Mouse (Mus musculus): Measurements from ENCODE around the gene Phf21a.
"Not testable (repeated sequence)": the region's sequence is repeated elsewhere in the genome, so short reads cannot be mapped to it uniquely, and the experiment has no call there.

Gene Phf21a

DNA sequence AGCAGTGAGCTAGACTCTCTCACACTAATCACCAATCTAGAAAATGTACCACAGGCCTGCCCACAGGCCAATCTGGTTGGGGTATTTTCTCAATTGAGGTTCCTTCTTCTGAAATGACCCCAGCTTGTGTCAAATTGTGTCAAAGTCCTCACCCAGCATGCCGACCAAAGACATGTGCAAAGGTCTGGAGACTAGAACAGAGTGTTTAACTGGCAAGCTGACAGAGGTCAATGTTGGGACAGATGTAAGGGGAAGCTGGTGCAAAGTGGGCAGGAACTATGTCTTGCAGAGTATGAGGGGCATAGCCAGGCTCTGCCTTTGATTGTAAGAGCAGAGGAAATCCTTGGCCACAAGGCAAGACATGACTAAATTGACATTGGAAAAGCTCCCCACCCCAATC, 7.2 kb upstream of the Phf21a start:
- DNase-seq (ENCODE audit: low read depth) = no peak

DNA sequence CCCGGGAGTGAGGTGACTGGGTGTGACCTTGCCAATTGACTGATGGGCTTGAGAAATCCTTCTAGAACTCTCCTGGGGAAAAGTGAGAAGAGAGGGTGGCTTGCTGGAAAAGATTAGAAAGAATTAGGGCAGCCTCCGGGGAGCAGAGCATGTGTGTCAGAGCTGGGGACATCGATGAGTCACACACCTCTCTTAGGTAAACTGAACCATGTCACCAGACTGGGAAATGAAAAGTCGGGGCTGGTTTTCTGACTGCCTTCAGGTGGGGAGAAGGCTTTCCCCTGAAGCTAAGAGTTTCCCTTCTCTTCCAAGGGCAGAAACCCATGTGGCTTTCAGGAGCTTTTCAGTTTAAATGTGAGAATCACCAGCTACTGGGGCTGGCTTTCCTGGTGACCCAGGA, 5.9 kb upstream of the Phf21a start:
- DNase-seq (ENCODE audit: low read depth) = no peak

DNA sequence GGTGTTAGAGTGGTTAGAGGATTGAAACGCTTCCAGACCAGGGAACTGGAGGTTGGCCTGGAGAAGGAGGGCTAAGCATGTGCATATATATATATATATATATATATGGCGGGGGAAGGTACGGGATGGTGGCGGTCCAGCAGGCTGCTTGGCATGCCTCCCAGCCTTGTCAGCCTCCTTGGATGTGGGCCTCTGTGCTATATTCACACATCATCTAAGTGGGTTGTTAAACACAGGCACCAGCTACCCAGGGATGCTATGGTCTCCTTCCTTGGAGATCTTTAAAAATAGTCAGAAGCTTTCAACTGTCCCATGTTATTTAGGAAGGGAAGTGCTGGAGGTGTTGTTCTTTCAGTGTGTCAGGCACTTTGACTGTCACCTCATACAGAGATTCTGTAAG, 3.1 kb upstream of the Phf21a start:
- DNase-seq (ENCODE audit: low read depth) = no peak

DNA sequence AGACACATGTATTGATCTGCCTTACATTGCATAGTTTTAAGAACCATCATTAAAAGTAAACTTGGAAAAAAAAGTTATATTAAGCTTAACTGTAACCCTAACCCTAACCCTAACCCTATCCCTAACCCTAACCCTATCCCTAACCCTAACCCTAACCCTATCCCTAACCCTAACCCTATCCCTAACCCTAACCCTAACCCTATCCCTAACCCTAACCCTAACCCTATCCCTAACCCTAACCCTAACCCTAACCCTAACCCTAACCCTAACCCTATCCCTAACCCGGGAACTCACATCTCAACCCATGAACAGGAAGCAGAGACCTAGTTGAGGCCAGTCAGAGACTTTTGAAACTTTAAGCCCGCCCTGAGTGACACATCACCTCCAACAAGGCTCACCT, 586 bp downstream of the Phf21a start:
- not testable (repeated sequence) for DNase-seq (ENCODE audit: low read depth)

DNA sequence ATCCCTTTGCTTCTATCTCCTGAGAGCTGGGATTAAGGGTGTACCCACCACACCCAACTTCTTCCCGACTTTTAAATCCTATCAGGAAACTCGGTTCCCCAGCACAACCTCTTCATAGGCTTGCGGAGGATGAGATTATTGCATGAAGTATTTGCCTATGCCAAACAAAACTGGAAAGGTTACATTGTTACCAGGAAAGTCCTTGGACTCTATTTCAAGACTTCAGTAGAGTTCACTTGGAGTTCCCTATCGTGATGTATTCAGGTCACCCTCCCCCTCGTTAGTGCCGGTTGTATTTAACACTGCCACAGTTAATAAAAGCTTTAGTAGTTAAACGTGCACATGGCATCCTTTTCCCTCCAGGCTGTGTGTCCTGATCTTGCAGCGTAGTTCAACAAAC, 1.2 kb downstream of the Phf21a start:
- no peak for DNase-seq (ENCODE audit: low read depth)

DNA sequence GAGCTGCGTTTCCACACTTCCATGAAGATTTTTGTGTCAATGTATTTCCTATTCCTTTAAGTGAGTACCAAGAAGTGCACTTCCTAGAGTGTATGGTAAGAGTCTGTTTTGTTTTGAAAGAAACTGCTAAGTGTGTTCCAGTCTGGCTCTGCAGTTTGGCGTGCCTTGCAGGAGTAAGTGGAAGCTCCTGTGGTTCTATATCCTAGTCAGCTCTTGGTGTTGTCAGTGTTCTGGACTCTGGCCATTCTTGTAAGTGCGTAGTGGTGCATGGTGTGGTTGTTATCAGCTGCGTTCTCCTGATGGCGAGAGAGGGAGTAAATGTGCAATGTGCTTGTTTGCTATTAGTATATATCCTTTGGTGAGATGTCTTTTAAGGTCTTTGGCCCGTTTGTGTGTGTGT, 7.9 kb downstream of the Phf21a start:
- DNase-seq (ENCODE audit: low read depth) = no peak

DNA sequence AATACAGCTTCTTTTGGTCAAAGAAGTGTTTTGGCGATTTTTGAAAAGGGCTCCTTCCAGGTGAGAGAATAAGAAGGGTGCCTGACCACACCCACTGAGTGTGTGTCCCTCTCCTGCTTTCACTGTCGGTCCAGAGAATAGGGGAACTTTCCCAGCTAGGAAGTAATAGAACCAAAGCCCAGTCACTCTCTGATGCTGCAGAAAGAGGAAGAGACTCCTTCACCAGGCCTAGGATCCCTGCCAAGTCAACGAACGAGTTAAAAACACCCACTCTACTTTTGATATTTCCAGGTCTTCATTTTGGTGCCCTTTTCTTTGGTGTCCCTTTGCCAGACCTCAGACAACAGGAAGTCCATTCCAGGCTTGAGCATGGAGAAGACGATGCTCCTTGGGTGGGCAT, 31.6 kb downstream of the Phf21a start:
- no peak for DNase-seq (ENCODE audit: low read depth)

DNA sequence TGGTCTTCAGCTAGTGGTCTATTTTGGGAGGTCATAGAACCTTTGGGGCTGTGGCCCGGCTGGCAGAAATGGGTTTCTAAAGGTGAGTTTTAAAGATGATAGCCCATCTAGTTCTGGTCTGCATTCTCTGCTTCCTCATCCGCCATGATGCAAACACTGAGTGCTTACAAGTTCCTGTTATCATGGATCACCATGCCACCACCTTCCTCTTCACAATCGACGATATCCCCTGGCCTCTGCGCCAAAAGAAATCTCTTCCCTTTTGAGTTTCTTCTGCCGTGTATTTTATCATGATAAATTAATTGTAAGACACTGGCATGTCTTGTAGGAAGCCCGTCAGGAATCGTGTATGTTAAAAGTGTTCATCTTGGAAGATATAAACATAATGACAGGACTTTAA, 32.4 kb downstream of the Phf21a start:
- DNase-seq (ENCODE audit: low read depth) = no peak

DNA sequence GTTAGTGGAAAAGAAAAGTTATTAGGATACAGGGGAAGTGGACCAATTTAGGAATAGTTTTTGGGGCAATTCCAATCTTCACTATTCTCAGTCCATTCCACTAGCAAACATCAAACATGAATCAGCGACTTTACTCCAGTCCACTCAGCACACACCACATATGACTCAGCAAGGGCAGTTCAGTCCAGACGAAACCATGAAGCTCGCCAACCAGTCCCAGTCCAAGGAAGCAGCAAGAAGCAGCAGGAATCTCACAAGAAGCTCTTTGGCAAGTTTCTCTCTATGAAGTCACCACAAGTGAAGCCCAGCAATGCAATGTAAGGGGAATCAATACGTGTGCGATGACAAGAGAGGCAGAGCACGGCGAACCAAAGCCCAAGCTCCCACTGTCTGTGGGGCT, 37.2 kb downstream of the Phf21a start:
- DNase-seq (ENCODE audit: low read depth) = no peak

DNA sequence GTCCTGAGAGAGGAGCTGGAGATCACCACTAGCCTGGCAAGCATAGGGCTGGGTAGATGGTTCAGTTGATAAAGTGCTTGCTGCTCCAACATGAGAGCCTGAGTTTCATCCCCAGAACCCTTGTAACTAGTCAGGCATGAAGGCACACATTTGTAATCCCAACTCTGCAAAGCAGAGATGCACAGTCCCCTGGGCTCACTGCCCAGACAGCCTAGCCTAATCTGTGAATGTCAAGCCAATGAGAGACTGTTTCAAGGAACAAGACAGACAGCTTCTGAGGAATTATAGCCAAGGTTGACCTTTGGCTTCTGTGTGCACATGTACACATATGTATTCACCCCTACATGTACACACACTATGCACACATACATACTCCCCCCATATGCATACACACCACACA, 45.8 kb downstream of the Phf21a start:
- DNase-seq (ENCODE audit: low read depth) = no peak

DNA sequence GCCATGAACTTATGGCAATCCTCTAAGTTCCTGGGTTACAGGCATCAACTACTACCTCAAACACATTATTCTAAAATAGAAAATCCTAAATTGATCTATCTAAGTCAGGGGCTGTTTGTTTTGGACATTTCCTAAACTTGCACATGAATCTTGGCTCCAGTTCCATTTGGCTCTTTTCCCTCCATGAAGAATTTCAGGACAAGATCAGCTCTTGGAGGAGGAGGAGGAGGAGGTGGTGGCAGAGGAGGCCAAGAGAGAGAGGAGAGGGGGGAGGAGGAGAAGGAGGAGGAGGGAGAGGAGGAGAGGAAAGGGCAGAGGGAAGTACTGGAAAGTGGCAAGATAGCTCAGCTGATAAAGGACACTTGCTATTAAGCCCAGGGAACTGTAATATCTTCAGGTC, 46.4 kb downstream of the Phf21a start:
- no peak for DNase-seq (ENCODE audit: low read depth)

DNA sequence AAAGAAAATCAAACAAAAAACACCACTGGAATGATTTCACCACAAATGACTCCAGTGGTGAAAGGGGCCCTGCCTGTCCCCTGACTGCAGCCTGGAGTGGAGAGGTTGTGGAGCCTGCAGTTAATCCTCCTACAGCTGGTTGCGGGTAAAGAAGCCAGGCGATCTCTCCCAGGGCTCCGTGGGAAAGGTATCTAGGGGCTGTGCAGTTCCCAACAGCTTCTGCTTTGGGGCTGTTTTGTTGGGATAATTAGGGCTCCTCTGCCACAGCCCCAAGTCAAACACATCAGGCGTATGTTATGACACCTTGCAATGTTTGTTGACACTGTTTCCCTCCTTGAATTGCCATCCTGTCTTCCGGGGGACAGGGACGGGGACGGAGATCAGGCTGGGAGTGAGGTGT, 47.5 kb downstream of the Phf21a start:
- no peak for DNase-seq (ENCODE audit: low read depth)

DNA sequence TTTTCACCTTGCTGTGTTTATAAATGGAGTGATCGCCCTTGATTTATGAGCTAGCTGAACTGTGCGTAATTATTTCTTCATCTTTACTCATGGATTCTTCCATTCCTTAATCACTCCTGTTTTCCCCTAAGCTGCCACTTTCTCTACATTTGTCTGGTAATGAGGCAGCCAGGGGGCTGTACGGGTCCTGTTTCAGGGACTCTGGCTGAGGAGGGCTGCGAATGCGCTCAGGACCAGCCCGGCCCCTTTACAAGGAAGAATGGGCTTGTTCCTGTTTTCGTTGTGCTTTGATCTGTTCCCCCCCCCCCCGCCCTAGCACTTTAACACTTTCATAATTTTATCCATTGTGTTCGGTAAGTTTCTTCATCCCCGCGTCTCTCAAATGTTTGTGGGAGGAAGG, 48.2 kb downstream of the Phf21a start:
- no peak for DNase-seq (ENCODE audit: low read depth)

DNA sequence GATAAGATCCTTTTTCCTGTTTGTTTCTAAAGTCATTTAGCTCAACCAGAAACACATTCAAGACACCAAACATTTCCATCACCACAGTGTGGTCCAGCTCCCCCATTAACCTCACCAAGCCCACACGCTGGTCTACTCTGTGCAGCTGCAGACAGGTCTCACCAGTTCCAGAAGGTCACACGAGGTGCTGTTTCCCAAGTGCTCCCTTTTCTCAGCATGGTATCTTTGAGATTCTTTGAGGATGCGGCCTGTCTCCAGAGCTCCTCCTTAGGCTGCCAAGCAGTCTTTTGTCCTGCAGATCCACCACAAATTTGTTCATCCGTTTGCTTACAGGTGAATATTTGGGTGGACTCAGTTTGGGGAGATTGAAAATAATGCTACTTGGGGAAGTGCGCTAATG, 51.0 kb downstream of the Phf21a start:
- DNase-seq (ENCODE audit: low read depth) = no peak

DNA sequence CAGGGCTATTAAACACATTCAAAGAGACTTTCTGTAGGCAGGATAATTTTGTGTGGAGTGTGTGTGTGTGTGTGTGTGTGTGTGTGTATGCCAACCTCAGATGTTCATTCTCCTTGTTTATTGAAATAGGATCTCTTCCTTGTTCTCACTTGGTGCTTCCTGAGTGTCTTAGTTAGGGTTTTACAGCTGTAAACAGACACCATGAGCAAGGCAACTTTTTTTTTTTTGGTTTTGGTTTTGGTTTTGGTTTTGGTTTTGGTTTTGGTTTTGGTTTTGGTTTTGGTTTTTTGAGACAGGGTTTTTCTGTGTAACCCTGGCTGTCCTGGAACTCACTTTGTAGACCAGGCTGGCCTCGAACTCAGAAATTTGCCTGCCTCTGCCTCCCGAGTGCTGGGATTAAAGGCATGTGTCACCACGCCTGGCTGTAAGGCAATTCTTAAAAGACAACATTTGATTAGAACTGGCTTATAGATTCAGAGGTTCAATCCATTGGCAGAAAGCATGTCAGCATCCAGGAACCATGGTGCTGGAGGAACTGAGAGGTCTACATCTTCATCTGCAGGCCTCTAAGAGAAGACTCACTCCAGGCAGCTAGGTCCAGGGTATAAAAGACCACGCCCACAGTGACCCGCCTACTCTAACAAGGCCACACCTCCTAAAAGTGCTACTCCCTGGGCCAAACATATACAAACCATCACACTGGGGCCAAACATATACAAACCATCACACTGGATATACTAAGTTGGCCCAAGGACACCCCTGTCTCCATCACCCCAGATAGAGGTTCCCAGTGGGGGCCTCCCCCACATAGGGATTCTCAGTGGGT, 55.2 kb downstream of the Phf21a start:
- peak; percentile 19 for DNase-seq (ENCODE audit: low read depth)

DNA sequence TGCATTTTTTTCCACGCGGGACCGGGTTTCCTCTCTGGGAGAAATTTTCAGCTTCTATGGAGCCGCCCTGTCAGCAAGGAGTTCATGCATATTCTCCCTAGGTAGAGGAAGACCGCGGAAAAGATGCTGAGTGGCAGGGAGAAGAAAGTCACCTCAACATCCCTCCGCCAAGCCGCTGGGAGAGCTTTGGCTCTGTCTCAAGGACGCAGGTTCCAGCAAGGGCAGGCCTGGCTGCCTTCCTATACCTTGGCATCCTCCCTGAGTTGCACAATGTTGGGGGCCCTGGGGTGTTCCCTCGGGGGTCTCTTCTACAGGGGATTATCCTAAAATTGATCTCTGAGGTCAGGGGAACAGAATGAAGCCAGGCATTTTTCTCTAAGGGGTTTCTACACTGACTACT, 71.4 kb downstream of the Phf21a start:
- DNase-seq (ENCODE audit: low read depth) = no peak

DNA sequence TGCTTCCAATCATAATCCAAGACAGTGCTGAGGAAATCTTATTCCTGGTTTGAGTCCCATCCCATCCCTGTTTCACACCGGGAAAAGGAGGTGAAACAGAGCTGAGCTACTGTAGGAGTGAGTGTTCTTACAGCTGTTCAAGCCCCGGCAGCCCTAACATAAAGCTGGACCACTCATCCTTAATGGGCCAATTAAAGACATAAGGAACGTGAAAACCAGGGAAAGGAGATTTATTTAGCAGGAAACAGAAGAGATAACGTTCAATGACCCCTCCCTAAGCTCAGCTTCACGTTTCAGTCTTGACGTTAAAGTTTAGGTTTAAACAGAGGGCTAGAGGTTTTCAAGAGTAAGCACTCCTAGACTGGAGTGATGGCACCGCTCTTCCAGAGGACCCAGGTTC, 74.0 kb downstream of the Phf21a start:
- DNase-seq (ENCODE audit: low read depth) = no peak

DNA sequence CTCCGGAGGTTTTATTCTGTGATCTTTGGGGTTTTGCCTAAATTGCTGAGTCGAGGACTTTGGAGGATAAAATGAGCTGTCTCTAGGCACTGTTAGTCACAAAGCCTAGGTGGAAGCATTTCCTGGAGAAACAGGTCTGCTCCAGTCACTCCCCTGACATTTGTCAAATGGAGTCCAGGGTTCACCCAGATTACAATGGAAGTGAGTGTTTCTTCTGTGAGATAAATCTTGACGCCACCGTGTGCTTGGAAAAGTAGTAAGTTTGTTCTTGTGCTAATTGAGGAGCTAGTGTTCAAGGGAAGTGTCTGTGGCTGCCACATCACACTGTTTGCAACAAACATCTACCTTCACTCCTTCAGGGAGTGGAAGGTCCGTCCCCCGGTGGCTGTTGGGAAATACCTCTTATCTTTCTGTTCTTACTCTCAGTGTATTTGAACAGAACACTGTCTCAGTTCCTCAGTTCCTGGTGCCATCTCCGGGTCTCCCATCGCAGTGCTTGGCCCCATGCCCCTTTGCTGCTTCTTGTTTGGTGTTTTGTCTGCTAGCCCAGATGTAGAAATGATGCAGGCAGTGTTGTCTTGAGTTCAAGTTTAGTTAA, 78.2 kb downstream of the Phf21a start:
- DNase-seq (ENCODE audit: low read depth) = no peak

DNA sequence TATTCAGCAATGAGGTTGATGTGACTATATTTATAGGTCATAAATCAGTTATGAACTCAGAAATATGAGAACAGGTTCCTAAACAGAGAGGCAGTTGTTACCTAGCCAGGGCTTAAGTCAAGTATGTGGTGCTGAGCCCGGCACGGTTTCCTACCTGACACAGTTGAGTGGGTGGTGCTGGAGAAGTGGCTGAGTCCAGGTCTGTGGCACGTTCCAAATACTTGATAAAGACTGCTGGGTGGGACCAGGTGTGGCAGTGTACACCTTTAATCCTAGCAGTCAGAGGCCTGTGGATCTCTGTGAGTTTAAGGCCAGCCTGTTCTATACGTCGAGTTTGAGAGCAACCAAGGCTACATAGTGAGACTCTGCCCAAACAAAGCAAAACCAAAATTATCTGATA, 79.4 kb downstream of the Phf21a start:
- DNase-seq (ENCODE audit: low read depth) = no peak

DNA sequence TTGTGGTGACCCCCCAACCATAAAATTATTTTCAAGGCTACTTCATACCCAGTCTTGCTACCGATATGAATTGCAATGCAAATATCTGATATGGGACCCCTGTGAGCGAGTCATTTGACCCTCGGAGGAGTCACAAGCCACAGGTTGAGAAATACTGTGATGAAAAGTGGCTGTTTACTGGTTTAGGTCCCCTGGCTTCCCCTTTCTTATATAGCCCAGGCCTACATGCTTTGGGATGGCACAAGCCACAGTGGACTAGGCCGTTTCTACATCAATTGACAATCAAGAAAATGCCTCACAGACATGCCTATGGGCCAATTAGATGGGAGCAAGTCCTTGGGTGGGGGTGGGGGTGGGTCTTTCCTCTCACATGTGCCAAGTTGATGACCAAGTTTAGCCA, 80.3 kb downstream of the Phf21a start:
- DNase-seq (ENCODE audit: low read depth) = no peak

DNA sequence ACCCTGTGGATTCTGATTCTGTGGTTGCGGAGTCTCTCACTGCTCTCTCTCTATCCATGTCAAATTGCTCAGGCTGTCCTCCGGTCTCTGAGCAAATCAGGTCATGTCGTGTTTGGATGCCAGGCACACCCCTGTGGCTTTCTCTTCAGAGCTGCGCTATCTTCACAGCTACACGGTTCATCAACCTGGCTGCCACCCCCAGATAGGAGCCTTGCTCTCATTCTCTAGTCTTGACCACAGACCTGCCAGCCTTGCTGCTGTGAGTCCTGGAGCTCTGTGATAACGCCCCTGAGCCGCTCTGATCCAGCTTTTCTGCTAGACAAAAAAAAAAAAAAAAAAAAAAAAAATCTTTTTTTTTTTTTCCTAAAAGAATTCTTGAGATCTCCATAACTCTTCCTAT, 81.3 kb downstream of the Phf21a start:
- no peak for DNase-seq (ENCODE audit: low read depth)

DNA sequence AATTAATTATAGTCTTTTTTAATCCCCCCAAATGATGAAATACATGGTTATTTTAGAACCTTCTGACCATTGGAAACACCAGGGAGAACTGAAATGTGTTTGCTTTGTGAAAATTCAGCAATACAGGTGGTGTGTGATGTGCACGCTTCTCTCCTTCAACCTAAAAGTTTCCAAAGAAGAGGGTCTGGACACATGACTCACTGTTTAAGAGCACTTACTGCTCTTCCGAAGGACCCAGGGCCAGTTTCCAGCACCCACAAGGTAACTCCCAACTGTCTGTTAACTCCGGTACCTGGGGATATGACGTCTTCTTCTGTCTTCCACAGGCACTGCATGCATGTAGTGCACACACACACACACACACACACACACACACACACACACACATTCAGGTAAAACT, 82.1 kb downstream of the Phf21a start:
- DNase-seq (ENCODE audit: low read depth) = no peak

DNA sequence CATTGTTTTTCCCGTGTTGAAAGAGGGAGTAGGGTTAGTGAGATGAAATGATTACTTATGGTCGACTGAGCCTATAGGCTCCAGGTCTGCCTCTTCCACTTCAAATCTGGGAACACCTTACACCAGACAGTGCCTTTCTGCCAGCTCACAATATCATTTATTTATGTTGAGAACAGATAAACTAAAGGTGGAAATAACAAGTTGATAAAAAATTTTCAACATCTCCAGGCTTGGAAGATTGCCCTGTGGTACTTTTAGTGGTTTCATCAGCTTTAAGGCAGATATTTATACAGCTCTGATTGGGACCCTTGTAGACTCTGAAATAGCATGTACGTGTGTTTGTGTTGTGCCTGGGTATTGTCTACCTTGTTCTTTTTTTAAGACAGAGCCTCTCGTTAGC, 83.4 kb downstream of the Phf21a start:
- no peak for DNase-seq (ENCODE audit: low read depth)

DNA sequence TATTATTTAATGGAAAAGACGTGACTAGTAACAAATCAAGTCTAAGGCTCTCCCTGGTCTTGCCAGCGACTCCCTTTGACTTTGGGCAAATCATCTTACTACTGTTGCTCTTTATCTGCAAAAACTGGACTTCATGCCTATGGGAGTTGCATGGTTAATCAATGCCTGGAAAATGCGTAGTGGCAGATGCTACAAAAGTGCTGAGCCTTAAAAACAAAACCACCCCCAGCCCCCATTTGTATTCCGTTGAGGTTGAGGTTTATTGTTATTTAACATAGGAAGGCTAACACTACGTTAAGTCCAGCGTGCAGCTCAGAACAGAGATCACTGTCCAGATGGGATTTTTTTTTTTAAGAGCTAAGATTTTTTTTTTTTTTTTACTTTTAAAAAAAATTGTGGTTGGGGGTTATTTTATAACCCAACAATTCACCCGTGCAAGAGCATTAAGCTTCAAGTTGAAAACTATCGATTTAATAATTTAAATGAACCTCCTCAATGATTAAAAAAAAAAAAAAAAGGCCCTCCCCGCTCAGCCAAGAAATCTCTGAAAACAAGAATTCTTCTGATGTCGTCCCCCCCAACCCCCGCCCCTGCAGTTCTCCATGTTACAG, 89.3 kb downstream of the Phf21a start:
- DNase-seq (ENCODE audit: low read depth) = no peak

Measured in naive thymus-derived CD4-positive, alpha-beta T cell, adult 2 months (primary cell).